Mouse (Mus musculus): ENCODE data around the gene Hist1h1c.
A peak's percentile ranks its signal among the peaks of the same experiment; 100 is the strongest.
"Not testable (repeated sequence)": the region's sequence is repeated elsewhere in the genome, so short reads cannot be mapped to it uniquely, and the experiment has no call there.

The Hist1h1c gene

DNA sequence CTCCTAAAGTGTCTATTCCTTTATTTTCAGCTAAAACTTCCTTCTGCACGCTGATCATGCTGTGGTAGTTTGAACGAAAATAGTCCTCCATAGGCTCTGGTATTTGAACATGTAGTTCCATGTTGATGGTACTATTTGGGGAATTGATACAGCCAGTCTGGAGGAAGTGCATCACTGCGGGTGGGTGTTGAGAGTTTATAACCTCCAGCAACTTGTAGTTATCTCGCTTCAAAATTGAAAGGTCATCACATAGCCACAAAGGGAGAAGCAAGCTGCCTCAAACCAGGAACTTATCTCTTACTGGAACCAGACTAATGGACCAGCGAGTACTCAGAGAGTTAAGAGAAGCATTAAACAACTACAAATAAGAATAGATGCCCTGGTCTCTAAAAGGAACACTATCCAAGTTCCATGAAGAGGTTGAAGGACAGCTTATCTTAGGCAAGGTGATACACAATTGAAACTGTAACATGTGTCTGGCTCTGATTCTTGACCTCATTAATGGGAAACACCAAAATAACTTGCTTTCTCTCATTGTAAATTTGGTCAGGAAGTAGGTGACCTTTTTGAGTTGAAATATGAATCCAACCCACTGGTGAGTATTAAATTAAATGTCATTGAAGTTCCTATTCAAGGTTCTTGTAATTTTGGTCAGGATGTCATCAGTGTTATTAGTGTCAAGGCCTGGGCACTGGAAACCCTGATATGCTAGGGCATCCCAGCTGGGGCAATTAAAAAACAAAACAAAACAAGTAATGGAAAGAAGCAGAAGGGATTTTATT lies 22.2 kb upstream of the Hist1h1c start:
- no peak for DNase-seq (ENCODE audit: low read depth)

- no peak for DNase-seq (ENCODE audit: low read depth)
These were observed 21.4 kb upstream of the Hist1h1c start for GRCm38 (mm10) chr13:23717176-23717575.

DNA sequence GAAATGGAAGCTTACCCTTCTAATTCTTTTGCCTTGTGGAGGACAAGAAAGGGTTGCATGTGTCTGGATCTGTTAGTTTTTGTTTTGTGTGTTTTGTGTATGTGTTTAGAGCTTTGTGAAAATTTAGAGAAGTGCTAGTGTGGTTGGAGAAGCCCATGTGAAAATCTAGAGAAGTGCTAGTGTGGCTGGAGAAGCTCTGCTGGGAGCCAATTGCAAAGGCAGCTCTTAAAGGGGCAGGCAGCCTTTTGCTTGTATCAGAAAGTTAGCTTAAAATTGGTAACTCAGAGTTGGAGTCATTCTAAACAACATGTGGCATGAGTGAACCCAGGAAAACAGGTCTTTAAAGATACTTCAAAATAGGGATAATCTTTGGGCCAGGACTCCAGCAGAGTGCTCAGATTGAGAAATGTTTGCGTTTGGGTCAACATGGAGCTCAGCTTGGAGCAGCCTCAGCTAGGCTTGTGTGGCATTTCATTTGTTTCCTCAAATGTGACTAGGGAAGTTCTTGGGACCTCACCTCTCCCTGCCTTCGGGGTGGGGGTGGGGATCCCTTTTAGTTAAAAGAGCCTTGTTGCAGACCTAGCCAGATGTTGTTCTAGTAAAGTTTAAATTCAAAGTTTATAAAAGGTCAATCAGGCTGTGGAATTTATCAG lies 20.9 kb upstream of the Hist1h1c start:
- DNase-seq (ENCODE audit: low read depth): not testable (repeated sequence)

DNA sequence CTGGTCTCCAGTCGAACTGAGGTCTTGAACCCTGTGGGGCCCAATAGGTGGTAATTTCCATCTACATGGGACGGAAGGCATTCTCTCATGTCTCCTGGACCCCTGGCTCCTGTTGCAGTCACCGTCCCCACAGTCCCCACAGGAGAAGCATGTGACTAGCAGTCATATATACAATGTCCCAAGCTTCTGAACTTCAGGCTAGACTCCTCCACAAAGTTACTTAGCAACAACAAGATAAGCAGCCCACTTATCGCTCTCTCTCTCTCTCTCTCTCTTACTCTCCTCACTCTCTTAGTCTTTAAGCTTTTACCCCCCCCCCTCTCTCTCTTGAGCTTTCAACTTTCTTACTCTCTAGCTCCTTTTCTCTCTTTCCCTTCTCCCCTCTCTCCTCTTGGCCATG lies 14.4 kb upstream of the Hist1h1c start:
- DNase-seq (ENCODE audit: low read depth): no peak

DNA sequence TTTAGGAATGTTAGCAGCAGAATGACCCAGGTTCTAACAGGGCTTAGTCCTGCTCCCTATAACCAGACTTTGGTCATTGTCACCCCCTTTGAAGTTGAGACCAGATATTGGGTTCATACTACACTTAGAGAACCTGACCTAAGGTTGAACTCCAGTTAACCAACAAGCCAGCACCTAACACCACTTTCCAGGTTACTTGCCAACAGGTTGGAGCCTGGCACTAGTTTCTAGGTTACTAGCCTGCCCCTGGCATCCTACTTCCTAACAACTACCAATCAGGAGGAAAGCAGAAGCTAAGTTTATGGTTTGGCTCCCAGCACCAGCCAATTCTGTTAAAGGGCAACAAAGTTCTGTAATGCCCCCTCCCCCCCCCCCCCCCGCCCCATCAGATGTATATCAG lies 13.4 kb upstream of the Hist1h1c start:
- DNase-seq (ENCODE audit: low read depth): no peak

DNA sequence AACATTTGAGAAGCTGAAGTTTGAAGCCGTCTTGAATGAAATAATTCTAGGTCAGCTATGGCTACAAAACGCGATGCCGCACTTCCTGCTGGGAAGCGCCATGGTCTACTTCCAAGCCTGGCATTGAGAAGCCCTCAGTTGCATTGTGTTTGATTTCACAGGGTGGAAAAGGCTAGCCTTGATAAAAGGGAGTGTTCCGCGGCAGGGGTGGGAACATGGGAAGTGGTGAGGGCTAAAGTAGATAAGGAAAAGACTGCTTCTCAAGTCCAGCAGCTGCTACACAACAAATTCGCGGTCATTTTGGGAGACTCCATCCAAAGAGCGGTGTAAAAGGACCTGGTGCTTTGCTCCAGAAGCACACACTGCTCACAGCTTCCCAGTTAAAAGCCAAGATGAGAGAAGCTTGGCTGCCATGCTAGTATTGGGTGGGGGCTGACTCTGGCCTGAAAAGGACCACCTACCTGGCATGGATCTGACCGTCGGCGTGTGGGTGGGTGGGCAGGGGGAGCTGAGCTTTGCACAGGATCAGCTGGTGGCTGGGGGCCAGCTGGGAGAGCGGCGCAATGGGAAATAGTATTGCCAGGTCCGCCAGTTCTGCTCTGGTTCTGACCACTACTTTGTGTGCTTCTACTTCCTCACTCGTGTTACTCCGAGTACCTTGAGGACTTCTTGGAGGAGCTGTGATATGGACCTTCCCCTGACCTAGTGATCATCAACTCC lies 10.0 kb upstream of the Hist1h1c start:
- no peak for DNase-seq (ENCODE audit: low read depth)

GRCm38 (mm10) chr13:23729192-23729525 lies 9.4 kb upstream of the Hist1h1c start:
- DNase-seq (ENCODE audit: low read depth): peak; percentile 43

GRCm38 (mm10) chr13:23729706-23730105 lies 8.9 kb upstream of the Hist1h1c start:
- no peak for DNase-seq (ENCODE audit: low read depth)

DNA sequence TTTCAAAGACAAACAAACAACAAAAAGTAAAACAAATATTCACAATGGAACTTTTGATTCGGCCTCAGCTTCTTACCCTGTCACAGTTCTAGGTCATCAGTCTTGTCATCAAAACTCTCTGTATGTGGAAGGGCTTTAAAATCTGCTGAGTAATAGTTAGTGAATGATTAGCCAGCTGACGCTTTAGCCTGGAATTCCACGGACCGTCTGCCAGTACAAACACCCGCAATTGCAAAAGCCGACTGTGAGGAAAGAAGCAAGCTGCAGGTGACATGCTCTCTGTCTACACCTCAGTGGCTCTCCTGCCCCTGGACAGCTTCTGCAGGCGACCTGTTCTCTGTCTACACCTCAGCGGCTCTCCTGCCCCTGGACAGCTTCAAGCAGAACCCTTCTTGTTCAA lies 8.1 kb upstream of the Hist1h1c start:
- no peak for DNase-seq (ENCODE audit: low read depth)

GRCm38 (mm10) chr13:23732156-23732804 lies 6.3 kb upstream of the Hist1h1c start:
- peak; percentile 78 for DNase-seq (ENCODE audit: low read depth)

DNA sequence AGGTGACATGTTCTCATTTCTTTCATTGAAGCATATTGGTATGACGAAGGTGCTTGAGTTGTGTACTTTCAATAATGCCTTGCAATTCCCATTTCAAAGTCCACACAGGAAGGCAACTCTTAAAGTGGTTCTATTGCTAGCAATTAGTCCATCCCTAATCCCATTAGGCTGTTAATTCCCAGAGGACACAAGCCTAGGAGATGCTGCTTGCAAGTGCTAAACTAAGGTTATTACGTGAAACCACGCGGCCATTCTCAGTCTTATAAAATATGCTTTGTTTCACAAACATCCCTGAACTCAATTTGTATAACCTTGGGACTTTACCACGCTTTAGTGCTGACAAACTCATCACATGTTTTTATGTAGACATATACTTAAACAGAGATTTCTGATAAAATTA lies 1.5 kb upstream of the Hist1h1c start:
- DNase-seq (ENCODE audit: low read depth): no peak

DNA sequence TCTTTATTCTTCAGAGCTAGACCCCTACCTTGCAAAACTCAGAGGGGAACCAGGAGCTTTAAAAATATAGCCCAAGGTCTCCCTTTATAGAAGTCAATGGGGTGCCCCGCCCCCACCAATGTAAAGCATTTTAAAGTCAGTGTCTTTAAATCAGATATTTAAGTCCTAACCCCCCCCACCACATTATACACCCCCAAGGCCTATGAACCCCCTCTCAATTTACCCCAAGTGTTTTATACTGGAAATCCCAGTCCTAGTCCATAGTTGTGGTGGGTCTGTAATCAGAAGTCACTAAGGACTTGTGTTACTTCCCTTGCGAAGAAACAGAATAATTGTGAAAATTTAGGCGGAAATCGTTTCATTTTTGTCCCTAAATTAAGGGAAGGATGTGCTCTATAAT lies 567 bp upstream of the Hist1h1c start:
- no peak for DNase-seq (ENCODE audit: low read depth)

- peak; percentile 93 for DNase-seq (ENCODE audit: low read depth)
These were observed 687 bp downstream of the Hist1h1c start for GRCm38 (mm10) chr13:23739069-23739921.

DNA sequence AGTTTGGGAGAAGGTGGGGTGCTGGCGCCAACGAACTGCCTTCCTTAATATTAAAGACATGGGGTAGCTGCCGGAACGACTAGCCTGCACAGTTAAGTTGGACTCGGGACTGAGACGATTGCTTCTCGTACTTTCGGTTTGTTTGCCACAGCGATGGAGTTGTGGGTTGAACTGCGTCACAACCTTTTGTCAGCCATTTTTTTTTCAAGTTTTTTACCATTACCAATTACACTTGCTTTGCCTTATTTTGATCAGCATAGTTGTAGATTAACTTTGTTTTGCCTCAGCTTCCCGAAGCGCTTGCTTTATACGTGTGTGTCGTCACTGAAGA lies 1.3 kb downstream of the Hist1h1c start:
- DNase-seq (ENCODE audit: low read depth): no peak

DNA sequence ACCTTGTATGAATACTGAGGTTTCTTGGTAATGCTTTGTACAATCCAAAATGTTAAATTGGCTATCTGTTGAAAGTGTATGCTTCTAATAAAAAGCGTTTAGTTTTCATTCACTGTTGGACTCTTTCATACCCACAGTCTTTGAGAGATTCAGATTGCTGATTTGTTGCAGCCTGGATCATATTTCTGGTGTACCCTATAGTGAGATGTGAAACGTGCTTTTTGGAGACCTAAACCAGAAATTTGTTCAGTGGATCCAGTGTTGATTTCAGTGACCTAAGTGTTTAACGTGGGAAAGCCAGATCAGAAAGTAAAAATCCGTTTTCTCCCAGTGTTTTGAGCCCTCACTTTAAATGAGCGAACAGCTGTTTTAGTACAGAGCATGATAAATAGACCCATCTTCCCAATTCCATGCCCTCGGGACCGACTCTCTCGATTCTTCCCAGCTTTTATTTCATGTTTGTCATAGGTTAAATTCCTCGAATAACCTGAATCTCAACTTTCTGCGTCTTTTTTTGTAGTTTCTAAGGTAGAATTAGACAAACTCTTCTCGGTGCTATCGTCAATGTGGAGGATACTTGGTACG lies 1.7 kb downstream of the Hist1h1c start:
- no peak for DNase-seq (ENCODE audit: low read depth)

DNA sequence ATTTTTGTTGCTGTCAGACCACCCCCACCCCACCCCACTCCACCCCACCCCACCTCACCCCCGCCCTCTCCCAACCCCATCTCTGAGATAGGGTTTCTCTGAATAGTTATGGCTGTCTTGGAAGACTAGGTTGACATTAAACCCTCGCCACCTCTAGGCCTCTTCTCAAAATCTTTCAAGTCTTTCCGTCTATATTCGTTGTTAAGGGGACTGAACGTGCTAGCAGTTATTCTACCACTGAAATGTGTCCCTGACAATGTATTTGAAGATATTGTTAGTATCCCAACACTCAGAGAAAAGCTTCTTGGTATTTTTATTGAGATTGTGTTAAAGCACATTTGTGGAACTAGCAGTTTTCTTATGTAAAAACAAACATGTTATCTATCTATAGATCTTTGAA lies 2.3 kb downstream of the Hist1h1c start:
- no peak for DNase-seq (ENCODE audit: low read depth)

GRCm38 (mm10) chr13:23742007-23742406 lies 3.4 kb downstream of the Hist1h1c start:
- no peak for DNase-seq (ENCODE audit: low read depth)

- DNase-seq (ENCODE audit: low read depth): no peak
These were observed 4.6 kb downstream of the Hist1h1c start for GRCm38 (mm10) chr13:23743215-23743614.

- no peak for DNase-seq (ENCODE audit: low read depth)
These were observed 5.4 kb downstream of the Hist1h1c start for GRCm38 (mm10) chr13:23743963-23744362.

- no peak for DNase-seq (ENCODE audit: low read depth)
These were observed 6.1 kb downstream of the Hist1h1c start for GRCm38 (mm10) chr13:23744421-23745380.
